In genomic region chr8:123682073-123682761, GRCm38 (mm10) we compare ENCODE assay signal across 9 mouse cellular contexts. TPM values are rescaled to one million over a fixed set of nuclear protein-coding genes. Genes with fewer than 3 reads are reported as not detected.
DNase-seq lines count a peak whose midpoint lies in the region; ATAC-seq and TF ChIP-seq lines count a peak whose summit lies in the region.
"Had no signal": no experiment of that assay in that cellular context is flagged by ENCODE, and none has a peak within 500 bp of the region (broad histone marks: within the 10 kb centered on the region; RNA-seq: fewer than 3 reads in every experiment).

No protein-coding gene starts in this region.

- H3K4me1 ChIP-seq in ES-E14 (ENCODE audit: control insufficient read depth in 2 of 2, insufficient read depth in 2 of 2, low read length in 2 of 2, poor library complexity in 1 of 2) = peaks cover 2 to 10% of the 10 kb centered on the region in 2 experiments; a peak in 3 of 4 replicates
- peaks cover 11% of the 10 kb centered on the region for H3K4me1 ChIP-seq in embryonic facial prominence, embryonic 10.5 days
- H3K4me1 ChIP-seq in lung, embryonic 14.5 days (ENCODE audit: insufficient read depth) = no peaks in the 10 kb centered on the region
- H3K4me1 ChIP-seq in stomach, postnatal 0 days (replicated peaks; ENCODE audit: control insufficient read depth, insufficient read depth) = no peaks in the 10 kb centered on the region

- H3K27ac ChIP-seq in ES-E14 (ENCODE audit: insufficient read depth, low read depth, low read length, poor library complexity, severe bottlenecking) = no peak overlapping the region
- peak overlapping the region; percentile 27 for H3K27ac ChIP-seq in embryonic facial prominence, embryonic 10.5 days (replicated peaks)
- H3K27ac ChIP-seq in lung, embryonic 14.5 days (ENCODE audit: low read depth) = no peak overlapping the region
- no peak overlapping the region for H3K27ac ChIP-seq in stomach, postnatal 0 days (replicated peaks)

- H3K9me3 ChIP-seq in ES-E14 (ENCODE audit: control insufficient read depth, insufficient read depth, low read depth, low read length) = no peaks in the 10 kb centered on the region
- no peaks in the 10 kb centered on the region for H3K9me3 ChIP-seq in embryonic facial prominence, embryonic 10.5 days
- H3K9me3 ChIP-seq in lung, embryonic 14.5 days (ENCODE audit: low read depth, low read length) = no peaks in the 10 kb centered on the region
- no peaks in the 10 kb centered on the region for H3K9me3 ChIP-seq in stomach, postnatal 0 days (ENCODE audit: control insufficient read depth, low read length)

- no peak for TF ChIP-seq EP300 in stomach, postnatal 0 days (optimal IDR thresholded peaks at IDR 0.05)

- intact Hi-C loops in gastrocnemius, postnatal 14 days (cut with DNase I; ENCODE audit: low total_unique reads) = no loop called here

- no peak for TF ChIP-seq CTCF in lung, embryonic 14.5 days (IDR thresholded peaks at IDR 0.05; ENCODE audit: low read depth)
- TF ChIP-seq CTCF in stomach, postnatal 0 days (IDR thresholded peaks at IDR 0.05; ENCODE audit: low read depth) = no peak

- peak overlapping the region; percentile 42 for H3K4me2 ChIP-seq in lung, embryonic 14.5 days
- no peak overlapping the region for H3K4me2 ChIP-seq in stomach, postnatal 0 days (replicated peaks; ENCODE audit: low read depth)

- no peak overlapping the region; the same call in 1 of the 2 replicates for H3K9ac ChIP-seq in ES-E14 (ENCODE audit: insufficient read depth, low read depth, low read length, poor library complexity, severe bottlenecking)
- H3K9ac ChIP-seq in lung, embryonic 14.5 days = no peak overlapping the region
- H3K9ac ChIP-seq in stomach, postnatal 0 days (ENCODE audit: low read length) = no peak overlapping the region

- 21% methylated on average over 18 of the region's 18 CpGs for WGBS in embryonic facial prominence, embryonic 10.5 days
- WGBS in lung, embryonic 14.5 days = 18% methylated on average over 18 of the region's 18 CpGs
- 21% methylated on average over 17 of the region's 18 CpGs for WGBS in stomach, postnatal 0 days

- peaks cover 8% of the 10 kb centered on the region; the same call in 1 of the 2 replicates for H3K27me3 ChIP-seq in embryonic facial prominence, embryonic 10.5 days (replicated peaks; ENCODE audit: low read depth, poor library complexity, severe bottlenecking)
- H3K27me3 ChIP-seq in lung, embryonic 14.5 days (ENCODE audit: insufficient read depth, low read length) = no peaks in the 10 kb centered on the region
- no peaks in the 10 kb centered on the region for H3K27me3 ChIP-seq in stomach, postnatal 0 days (ENCODE audit: control insufficient read depth, insufficient read depth, low read length)

- in situ Hi-C loops in ES-E14 (cut with MboI; ENCODE audit: low sequenced_read_pairs in 2 of 2, unreplicated experiment in 2 of 2) = no loop called here

- no peaks in the 10 kb centered on the region for H3K36me3 ChIP-seq in ES-E14 (ENCODE audit: control insufficient read depth, insufficient read depth, low read length, poor library complexity, severe bottlenecking)
- H3K36me3 ChIP-seq in embryonic facial prominence, embryonic 10.5 days (replicated peaks) = no peaks in the 10 kb centered on the region
- no peaks in the 10 kb centered on the region for H3K36me3 ChIP-seq in lung, embryonic 14.5 days (ENCODE audit: insufficient read depth)
- no peaks in the 10 kb centered on the region for H3K36me3 ChIP-seq in stomach, postnatal 0 days (ENCODE audit: control insufficient read depth, insufficient read depth, low read length)

- peak; percentile 23 for DNase-seq in gastrocnemius, postnatal 14 days
- no peak for DNase-seq in gastrocnemius, adult 18-20 months (ENCODE audit: low spot score)
- peak; percentile 97 for DNase-seq in ES-E14 (ENCODE audit: low read depth, low spot score)
- DNase-seq in embryonic facial prominence, embryonic 10.5 days (ENCODE audit: low spot score) = peak; percentile 91
- DNase-seq in kidney, adult 9 months = peak; percentile 24
- DNase-seq in lung, embryonic 14.5 days = peak; percentile 89
- DNase-seq in stomach, postnatal 0 days (ENCODE audit: low spot score) = peak; percentile 91
- DNase-seq in spleen, postnatal 14 days (ENCODE audit: low spot score in 2 of 2) = no peak

- peak; percentile 77 for ATAC-seq in lung, embryonic 14.5 days (ENCODE audit: insufficient read depth)
- peak; percentile 83 for ATAC-seq in stomach, postnatal 0 days (ENCODE audit: low FRiP score, low TSS enrichment)

- peak overlapping the region; percentile 32 to 36 for H3K4me3 ChIP-seq in ES-E14 (ENCODE audit: insufficient read depth in 1 of 2, low read depth in 1 of 2, low read length in 2 of 2, poor library complexity in 1 of 2, severe bottlenecking in 1 of 2)
- H3K4me3 ChIP-seq in embryonic facial prominence, embryonic 10.5 days = peak overlapping the region; percentile 32
- no peak overlapping the region for H3K4me3 ChIP-seq in lung, embryonic 14.5 days (ENCODE audit: low read depth, low read length)
- no peak overlapping the region for H3K4me3 ChIP-seq in stomach, postnatal 0 days (ENCODE audit: low read depth, low read length)

TF ChIP-seq in ES-E14, 5 proteins besides CTCF, POLR2A, EP300 and RAD21:
- TF ChIP-seq ZC3H11A (IDR thresholded peaks at IDR 0.05; ENCODE audit: borderline replicate concordance, low read depth, low read length) = no peak
- TF ChIP-seq MAFK (IDR thresholded peaks at IDR 0.05; ENCODE audit: insufficient read depth, low read depth, low read length) = no peak
- no peak for TF ChIP-seq CHD2 (IDR thresholded peaks at IDR 0.05; ENCODE audit: low read depth, low read length)
- no peak for TF ChIP-seq HCFC1 (IDR thresholded peaks at IDR 0.05; ENCODE audit: borderline replicate concordance, insufficient read depth, low read length)
- TF ChIP-seq ZNF384 (IDR thresholded peaks at IDR 0.05; ENCODE audit: low read depth, low read length) = no peak
TF ChIP-seq in ES-E14: peak in this region for 0.

RNA-seq across cellular contexts. Expression of gene Rhou, which starts 28.5 kb away (rescaled TPM):
- total RNA-seq in gastrocnemius, postnatal 14 days (2021) = 1 to 10 TPM; 3.9 to 4.9 TPM
- total RNA-seq in gastrocnemius, adult 18-20 months (2021) = 10 to 100 TPM; 30.1 to 41.0 TPM
- 8.8 and 12.7 TPM in 2 replicates for total RNA-seq in ES-E14 (2012; rRNA removed)
- 6.2 and 6.3 TPM in 2 replicates for polyA plus RNA-seq in embryonic facial prominence, embryonic 10.5 days (2016; fragmentation: Nextera tagmentation; extraction: Ambion mirVana)
- polyA plus RNA-seq in lung, embryonic 14.5 days (2014; fragmentation: Nextera tagmentation; extraction: Ambion mirVana) = 12.3 and 12.9 TPM in 2 replicates
- polyA plus RNA-seq in stomach, postnatal 0 days (2015; fragmentation: Nextera tagmentation; extraction: Ambion mirVana) = 7.3 and 10.9 TPM in 2 replicates
- total RNA-seq: MEL had no signal

Comparison
In these comparisons a context has a peak if more than half of its experiments do, and no peak if none do; other contexts are left out.
1. DNase-seq: peak in gastrocnemius, postnatal 14 days (single experiment), ES-E14 (single experiment), embryonic facial prominence, embryonic 10.5 days (single experiment), kidney, adult 9 months (single experiment), lung, embryonic 14.5 days (single experiment) and stomach, postnatal 0 days (single experiment); none in gastrocnemius, adult 18-20 months (single experiment) and spleen, postnatal 14 days (0 of 2).
2. H3K4me3 ChIP-seq: peak in ES-E14 (2 of 2) and embryonic facial prominence, embryonic 10.5 days (single experiment); none in lung, embryonic 14.5 days (single experiment) and stomach, postnatal 0 days (single experiment).